Mouse (Mus musculus): ENCODE data around the gene Sirpa. TPM values are rescaled to one million over a fixed set of nuclear protein-coding genes. Genes with fewer than 3 reads are reported as not detected.

Sirpa gene
- total RNA-seq (2018; cell fraction: chromatin; rRNA removed), result 1,000 to 10,000 TPM in 25 of 26 experiments, 100 to 1,000 TPM in 1; 486 to 5,251 (median 2,764) TPM
- total RNA-seq (2018; cell fraction: cytosol; rRNA removed), result 1,000 to 10,000 TPM; 1,654 to 2,625 (median 2,091) TPM
- total RNA-seq (2018; cell fraction: nucleus; rRNA removed), result 1,000 to 10,000 TPM in 25 of 26 experiments, 100 to 1,000 TPM in 1; 968 to 4,930 (median 3,847) TPM
- polyA plus RNA-seq (2018), result 1,368 to 2,259 TPM (median 1,677 TPM) in 3 replicates

DNA sequence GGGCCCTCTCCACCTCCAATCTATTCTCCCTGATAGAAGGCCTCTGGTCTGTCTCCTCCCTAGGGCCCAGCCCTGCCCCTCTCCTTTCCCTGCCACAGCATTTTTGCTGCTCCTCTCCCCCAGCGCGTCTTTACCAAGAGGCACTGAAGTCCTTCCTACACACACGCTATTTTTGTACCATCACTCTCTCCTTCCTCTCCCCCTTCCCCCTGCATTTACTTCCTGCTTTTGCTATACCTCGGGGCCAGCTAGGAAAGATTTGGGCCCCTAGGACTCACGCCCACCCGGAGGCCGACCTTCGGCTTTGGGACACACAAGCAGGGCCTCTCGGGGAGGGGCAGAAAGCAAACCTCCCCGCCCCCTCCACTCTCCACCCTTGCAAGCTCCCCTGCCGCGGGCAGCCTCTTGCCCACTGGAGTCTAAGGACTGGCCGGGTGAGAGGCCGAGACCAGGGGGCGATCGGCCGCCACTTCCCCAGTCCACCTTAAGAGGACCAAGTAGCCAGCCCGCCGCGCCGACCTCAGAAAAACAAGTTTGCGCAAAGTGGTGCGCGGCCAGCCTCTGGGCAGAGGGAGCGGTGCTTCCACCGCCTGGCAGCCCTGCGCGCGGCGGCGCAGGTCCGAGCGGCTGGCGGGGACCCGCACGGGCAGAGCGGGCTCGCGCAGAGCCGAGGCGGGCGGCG is at the start of gene Sirpa:
Gene Sirpa (plus strand): TSS at position 377 of the 682 bp plus-strand sequence.
- Histone ChIP-seq H3K79me2 (ENCODE audit: inconsistent target) (peaks cover 55% of the 10 kb centered on the region), H3K4me3 (ENCODE audit: inconsistent target) (peak within 1 kb of the TSS; percentile 78), H3K27ac (peak within 1 kb of the TSS; percentile 100), H3K36me3 (ENCODE audit: inconsistent target) (peaks cover 10% of the 10 kb centered on the region; the same call in 1 of the 2 replicates)
- WGBS (ENCODE audit: missing documents), result 2% methylated on average over 30 of the region's 43 CpGs

DNA sequence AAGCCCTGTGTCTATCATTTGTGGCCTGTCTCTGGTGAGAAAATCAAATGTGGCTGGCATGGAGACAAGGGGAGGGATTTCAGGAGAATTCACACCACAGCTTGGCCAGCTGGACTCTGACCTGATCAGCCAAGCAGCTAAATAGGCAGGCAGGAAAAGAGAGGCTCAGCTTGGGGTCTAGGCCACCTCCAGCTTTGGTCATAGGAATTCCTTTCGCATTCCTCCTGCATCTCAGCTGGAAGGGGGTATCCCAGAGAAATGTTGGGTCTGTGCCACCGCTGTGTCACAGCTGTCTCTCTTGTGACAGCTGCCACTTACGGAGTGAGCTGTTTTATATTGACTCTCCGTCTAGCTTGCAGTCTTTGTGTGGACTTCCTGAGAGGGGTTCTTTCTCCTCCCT is 48.2 kb upstream of the Sirpa start:
- Histone ChIP-seq H3K4me3 (ENCODE audit: inconsistent target) (no peak overlapping the region), H3K36me3 (ENCODE audit: inconsistent target) (no peaks in the 10 kb centered on the region), H3K79me2 (ENCODE audit: inconsistent target) (peaks cover 5% of the 10 kb centered on the region; the same call in 1 of the 2 replicates), H3K27ac (peak overlapping the region; percentile 97)
- WGBS (ENCODE audit: missing documents), result 100% methylated on average over 4 of the region's 4 CpGs

DNA sequence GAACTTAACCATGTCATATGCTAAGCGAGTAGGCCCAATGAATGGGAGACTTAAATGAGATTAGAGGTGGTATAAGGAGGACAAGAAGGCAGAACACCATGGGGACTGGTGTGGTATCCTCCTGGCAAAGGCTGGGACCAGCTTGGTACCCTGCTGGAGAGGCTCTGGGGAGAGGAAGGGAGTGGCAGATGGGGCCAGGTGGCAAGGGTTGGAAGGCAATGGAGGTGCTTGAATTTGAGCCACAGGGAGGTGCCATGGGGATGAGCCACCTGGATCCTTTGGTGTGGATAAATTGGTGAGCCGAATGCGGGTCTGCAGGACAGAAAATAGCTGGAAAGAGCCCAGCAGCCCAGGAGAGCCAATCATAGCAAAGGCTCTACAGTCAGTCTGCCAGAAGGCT is 47.7 kb upstream of the Sirpa start:
- H3K27ac ChIP-seq, result peak overlapping the region; percentile 97

DNA sequence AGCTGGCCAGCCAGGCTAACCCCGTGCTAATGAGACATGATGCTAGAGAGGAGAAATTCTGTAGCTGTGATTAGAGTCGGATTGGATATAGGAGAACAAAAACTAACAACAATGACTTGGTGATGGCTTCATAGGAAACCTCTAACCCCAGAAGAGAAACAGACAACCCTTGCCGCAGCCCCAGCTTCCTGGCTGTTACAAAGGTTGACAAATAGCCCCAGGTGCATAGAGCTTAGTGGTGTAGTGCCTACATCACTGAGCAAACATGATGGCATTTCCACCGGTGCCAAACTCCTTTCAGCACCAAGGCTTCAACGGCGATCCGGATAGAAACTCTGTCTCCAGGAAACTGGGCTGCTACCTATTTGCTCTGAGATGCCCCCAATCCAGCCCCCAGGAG is 47.0 kb upstream of the Sirpa start:
- H3K36me3 ChIP-seq (ENCODE audit: inconsistent target), result no peaks in the 10 kb centered on the region

More for the DNA sequence above, 47.7 kb upstream of the Sirpa start:
- Histone ChIP-seq H3K4me3 (ENCODE audit: inconsistent target) (no peak overlapping the region), H3K36me3 (ENCODE audit: inconsistent target) (no peaks in the 10 kb centered on the region), H3K79me2 (ENCODE audit: inconsistent target) (peaks cover 5% of the 10 kb centered on the region; the same call in 1 of the 2 replicates)
- 97% methylated on average over 3 of the region's 3 CpGs for WGBS (ENCODE audit: missing documents)

DNA sequence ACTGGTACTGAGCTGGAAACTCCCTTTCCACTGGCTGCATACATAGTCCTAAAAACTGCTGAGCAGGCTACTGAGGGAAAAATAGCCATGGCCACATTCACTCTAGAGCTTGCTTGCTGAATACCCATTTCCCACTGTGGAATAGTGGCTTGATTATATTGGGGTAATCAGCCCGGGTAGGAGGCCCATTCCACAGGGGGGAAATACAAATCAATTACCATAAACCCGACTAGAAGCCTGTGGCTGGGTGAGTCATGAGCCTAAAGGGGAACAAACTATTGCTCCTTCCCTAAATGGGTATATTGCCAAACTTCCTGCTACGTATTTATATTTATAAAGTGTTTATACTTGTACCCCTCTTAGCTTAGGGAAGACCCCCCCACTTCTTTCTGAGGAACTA is 45.9 kb upstream of the Sirpa start:
- Histone ChIP-seq H3K79me2 (ENCODE audit: inconsistent target) (peaks cover 5% of the 10 kb centered on the region; the same call in 1 of the 2 replicates), H3K4me3 (ENCODE audit: inconsistent target) (no peak overlapping the region), H3K27ac (peak overlapping the region; percentile 97), H3K36me3 (ENCODE audit: inconsistent target) (no peaks in the 10 kb centered on the region)
- 0% methylated on average over 2 of the region's 3 CpGs for WGBS (ENCODE audit: missing documents)

More for the DNA sequence above, 47.0 kb upstream of the Sirpa start:
- Histone ChIP-seq H3K4me3 (ENCODE audit: inconsistent target) (no peak overlapping the region), H3K79me2 (ENCODE audit: inconsistent target) (peaks cover 5% of the 10 kb centered on the region; the same call in 1 of the 2 replicates), H3K27ac (peak overlapping the region; percentile 97)
- 44% methylated on average over 7 of the region's 7 CpGs for WGBS (ENCODE audit: missing documents)

DNA sequence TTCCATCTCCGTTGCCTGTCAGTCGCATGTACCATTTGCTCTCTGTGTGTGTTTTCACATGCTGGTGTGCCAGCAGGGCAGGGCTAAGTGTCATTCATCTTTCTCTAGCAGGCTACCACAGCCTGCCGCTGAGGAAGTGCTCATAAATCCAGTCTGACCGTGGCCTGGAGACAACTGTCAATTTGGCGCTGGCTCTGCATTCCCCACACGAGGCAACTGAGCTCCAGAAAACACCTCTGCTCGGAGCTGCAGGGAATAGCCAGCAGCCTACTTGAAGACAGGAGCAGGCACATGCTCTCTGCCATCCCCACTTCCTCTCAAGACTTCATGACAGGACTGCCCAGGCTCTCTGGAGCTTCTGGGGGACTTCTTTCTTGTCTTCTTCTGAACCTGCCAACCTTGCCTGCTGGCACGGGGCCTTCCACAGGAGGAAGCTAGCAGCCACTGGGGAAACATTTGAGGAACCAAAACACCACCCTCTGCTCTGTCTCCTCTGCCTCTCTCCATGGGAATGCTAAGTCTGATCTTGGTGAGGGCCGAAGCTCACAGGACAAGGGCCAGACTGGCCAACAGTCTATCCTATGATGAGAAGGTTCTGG is 43.0 kb upstream of the Sirpa start:
- 8% methylated on average over 9 of the region's 9 CpGs for WGBS (ENCODE audit: missing documents)
- H3K79me2 ChIP-seq (ENCODE audit: inconsistent target), result peaks cover 5% of the 10 kb centered on the region; the same call in 1 of the 2 replicates
- peak overlapping the region; percentile 97 for H3K27ac ChIP-seq

DNA sequence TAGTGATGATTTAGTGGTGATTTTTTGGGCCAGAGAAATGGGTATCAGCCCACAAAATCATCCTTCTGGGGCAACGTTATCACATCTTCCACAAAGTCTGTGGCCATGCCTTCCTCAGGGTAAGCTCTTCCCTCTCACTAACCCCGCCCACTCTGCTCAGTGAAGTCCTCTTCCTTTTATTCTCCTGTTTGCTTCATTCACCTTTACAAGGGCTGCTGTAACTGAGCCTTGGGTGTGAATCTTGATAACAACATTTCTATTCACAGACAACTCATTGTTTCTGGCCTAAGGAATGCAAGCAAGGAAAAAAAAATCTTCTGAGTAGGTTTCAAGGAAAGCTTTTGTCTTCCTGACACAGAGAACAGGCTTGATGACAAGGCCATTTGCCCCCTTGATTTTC is 41.9 kb upstream of the Sirpa start:
- Histone ChIP-seq H3K4me3 (ENCODE audit: inconsistent target) (no peak overlapping the region), H3K27ac (peak overlapping the region; percentile 97; the same call in 1 of the 2 replicates), H3K79me2 (ENCODE audit: inconsistent target) (peaks cover 5% of the 10 kb centered on the region; the same call in 1 of the 2 replicates), H3K36me3 (ENCODE audit: inconsistent target) (no peaks in the 10 kb centered on the region)
- WGBS (ENCODE audit: missing documents), result 17% methylated on average over 1 of the region's 2 CpGs

More for the DNA sequence above, 43.0 kb upstream of the Sirpa start:
- no peaks in the 10 kb centered on the region for H3K36me3 ChIP-seq (ENCODE audit: inconsistent target)
- H3K4me3 ChIP-seq (ENCODE audit: inconsistent target), result no peak overlapping the region

DNA sequence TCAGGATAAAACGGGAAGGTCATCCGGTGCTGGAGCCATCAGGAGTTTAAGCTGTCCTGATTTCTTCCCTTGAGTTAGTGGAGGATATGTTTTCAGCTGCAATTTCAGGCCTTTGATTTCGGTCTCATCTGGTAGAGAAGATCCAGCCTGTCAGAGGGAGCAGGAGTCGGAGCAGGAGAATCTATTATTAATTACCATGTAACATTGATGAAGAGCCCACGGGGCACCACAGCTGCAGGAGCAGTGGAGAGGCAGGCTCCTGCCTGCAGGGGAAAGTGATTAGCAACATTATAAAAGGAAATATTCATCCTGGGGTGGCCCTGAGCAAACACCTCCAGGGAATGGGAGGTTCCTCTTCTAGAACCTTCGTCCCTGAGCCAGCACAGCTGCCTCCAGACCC is 36.6 kb upstream of the Sirpa start:
- H3K36me3 ChIP-seq (ENCODE audit: inconsistent target), result no peaks in the 10 kb centered on the region
- no peaks in the 10 kb centered on the region for H3K79me2 ChIP-seq (ENCODE audit: inconsistent target)
- H3K27ac ChIP-seq, result no peak overlapping the region
- H3K4me3 ChIP-seq (ENCODE audit: inconsistent target), result no peak overlapping the region
- WGBS (ENCODE audit: missing documents), result 81% methylated on average over 6 of the region's 6 CpGs

DNA sequence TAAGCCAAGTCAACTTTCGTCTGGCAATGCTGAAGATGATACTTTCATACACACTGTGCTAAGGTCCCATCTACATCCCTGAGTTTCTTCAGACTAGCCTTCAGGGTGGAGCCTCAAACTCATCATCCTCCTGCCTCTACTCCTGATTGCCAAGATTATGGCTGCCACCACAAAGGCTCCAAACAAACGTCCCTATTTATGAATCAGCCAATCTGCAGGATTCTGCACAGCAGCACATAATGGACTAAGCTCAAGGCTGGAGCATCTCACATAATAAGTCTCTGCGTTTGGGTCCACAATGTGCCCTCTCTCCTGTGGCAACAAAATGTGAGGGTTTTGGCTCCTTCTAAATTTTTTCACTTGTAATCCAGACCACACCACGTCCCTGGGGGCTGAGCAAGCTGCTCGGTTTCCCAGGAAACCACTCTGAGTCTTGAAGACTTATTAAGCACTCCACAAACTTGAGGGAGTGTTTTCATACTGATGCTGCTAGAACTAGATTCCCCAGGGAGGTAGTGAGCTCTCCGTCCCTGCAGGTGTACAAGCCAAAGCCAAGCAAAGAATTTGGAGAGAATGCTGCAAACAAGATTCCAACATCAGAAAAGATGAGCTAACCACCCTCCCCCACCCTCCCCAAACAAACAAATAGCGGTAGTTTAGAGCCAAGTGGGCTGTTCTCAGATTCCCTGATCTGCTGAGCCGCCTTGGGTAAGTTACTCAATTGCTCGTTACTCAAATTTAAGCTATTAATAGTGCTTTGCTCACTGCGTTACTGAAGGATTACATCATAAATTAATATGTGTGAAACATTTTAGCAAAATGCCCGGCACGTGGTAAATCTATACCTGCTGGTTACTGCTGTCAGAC is 34.4 kb upstream of the Sirpa start:
- H3K27ac ChIP-seq, result peak overlapping the region; percentile 54
- H3K4me3 ChIP-seq (ENCODE audit: inconsistent target), result no peak overlapping the region
- H3K79me2 ChIP-seq (ENCODE audit: inconsistent target), result no peaks in the 10 kb centered on the region
- no peaks in the 10 kb centered on the region for H3K36me3 ChIP-seq (ENCODE audit: inconsistent target)
- 47% methylated on average over 12 of the region's 12 CpGs for WGBS (ENCODE audit: missing documents)

DNA sequence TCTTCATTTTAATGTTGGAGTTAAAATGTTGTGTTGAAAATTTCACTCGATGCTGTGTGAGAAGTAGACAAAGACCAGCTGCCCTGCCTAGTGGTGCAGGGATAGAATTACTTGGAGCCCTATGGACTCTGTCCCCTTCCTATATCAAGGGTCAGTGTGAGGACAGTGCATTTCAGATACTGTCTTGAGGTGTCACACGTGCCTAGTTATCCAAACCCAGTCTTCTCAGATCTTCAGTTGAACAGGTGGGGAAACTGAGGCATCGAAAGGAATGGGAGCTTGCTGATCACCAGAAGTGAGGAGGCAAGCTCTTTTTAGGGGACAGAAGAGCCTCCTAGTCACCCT is 33.8 kb upstream of the Sirpa start:
- no peaks in the 10 kb centered on the region for H3K79me2 ChIP-seq (ENCODE audit: inconsistent target)
- H3K4me3 ChIP-seq (ENCODE audit: inconsistent target), result no peak overlapping the region
- no peaks in the 10 kb centered on the region for H3K36me3 ChIP-seq (ENCODE audit: inconsistent target)
- peak overlapping the region; percentile 54 for H3K27ac ChIP-seq
- 68% methylated on average over 3 of the region's 3 CpGs for WGBS (ENCODE audit: missing documents)

DNA sequence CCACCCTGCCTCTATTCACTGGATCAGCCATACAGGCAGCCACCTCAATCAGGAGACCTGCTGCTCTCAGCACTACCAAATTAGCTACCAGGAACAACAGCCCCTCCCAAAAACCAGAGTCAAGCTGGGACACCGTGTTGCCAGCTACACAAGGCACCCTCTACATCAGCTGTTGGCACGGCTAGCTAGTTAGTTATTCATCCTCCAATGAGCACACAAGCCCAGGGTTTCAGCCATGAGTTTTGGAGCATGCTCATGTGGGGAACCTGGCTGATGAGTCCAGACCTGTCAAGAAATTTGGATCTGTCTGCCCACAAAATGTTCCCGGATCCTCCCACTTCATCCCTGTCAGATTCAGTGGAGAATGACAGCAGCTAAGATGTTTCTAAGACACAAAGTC is 30.8 kb upstream of the Sirpa start:
- Histone ChIP-seq H3K27ac (no peak overlapping the region), H3K4me3 (ENCODE audit: inconsistent target) (no peak overlapping the region), H3K36me3 (ENCODE audit: inconsistent target) (no peaks in the 10 kb centered on the region), H3K79me2 (ENCODE audit: inconsistent target) (no peaks in the 10 kb centered on the region)
- whole genome bisulfite sequencing (ENCODE audit: missing documents), result 97% methylated on average over 2 of the region's 3 CpGs

DNA sequence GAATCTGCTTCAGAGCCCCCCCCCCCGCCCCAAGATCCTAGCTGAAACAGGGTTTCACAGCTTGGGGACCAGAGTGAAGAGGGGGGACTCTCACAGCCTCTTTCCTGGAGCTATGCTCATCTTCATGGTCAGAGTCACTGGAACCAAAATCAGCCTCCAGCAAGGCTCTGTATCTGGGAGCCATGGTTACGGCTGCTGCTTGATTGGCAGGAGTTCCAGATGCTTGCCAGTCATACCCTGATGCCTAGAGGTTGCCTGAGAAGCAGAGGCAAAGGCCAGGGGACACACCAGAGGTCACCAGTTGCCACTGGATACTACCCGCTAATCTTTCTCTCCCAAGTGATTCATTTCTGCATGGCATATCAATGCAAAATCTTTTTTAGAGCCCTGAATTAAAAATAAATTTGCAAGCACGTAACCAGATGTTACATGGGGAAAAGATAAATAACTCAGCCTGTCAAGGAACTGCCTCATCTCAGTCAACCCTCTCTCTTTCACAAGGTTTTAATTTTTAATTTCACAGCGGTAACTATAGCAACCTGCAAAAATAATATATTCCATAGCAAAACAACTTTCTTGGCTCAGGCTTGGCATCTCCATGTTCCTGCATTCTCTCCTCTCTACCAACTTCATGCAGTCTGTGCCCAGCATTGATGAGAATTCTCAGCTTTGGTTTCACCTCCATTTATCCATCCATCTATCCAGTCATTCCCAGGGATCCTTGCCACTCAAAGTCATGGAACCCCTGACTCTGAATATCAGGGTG is 28.5 kb upstream of the Sirpa start:
- H3K4me3 ChIP-seq (ENCODE audit: inconsistent target), result no peak overlapping the region
- no peaks in the 10 kb centered on the region for H3K36me3 ChIP-seq (ENCODE audit: inconsistent target)
- H3K79me2 ChIP-seq (ENCODE audit: inconsistent target), result no peaks in the 10 kb centered on the region
- WGBS (ENCODE audit: missing documents), result 92% methylated on average over 5 of the region's 5 CpGs
- H3K27ac ChIP-seq, result no peak overlapping the region

DNA sequence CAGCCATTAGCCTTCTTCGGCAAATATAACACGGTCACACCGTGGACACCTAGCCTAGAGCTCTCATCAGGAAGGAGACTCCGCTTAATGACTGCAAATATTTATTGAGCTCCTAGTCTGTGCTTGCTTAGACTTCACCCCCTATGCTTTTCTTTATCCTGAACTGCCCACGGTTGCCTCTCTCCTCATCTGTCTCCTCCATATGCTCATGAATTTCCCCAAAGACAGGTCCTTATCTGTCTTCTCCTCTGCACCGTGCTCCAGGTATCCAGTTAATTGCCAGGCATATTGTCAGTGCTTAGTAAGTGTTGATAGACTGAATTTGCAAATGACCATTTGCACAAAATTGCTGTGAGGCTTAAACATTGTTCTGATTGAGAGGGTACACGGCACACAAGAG is 23.5 kb upstream of the Sirpa start:
- Histone ChIP-seq H3K36me3 (ENCODE audit: inconsistent target) (no peaks in the 10 kb centered on the region), H3K27ac (no peak overlapping the region), H3K79me2 (ENCODE audit: inconsistent target) (no peaks in the 10 kb centered on the region), H3K4me3 (ENCODE audit: inconsistent target) (no peak overlapping the region)
- WGBS (ENCODE audit: missing documents), result 96% methylated on average over 7 of the region's 7 CpGs

DNA sequence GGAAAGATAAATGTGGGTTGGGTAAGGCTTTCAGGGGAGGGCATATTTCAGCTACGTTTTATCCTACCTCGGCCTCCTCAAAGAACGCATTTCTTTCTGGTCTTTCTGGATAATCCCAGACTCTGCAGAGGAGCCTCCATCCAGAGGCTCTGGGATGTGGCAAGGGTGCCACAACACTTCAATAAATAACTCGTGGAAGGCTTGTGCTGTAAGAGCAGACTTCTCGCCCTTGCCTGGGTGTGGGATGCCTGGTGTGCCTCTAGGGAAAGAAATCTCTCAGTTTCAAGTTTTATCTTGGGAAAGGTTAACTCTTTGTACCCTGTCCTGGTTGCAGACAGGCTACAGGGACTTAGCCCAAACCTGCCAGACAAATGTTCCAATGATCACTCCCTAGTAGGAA is 23.1 kb upstream of the Sirpa start:
- H3K36me3 ChIP-seq (ENCODE audit: inconsistent target), result no peaks in the 10 kb centered on the region
- no peak overlapping the region for H3K4me3 ChIP-seq (ENCODE audit: inconsistent target)
- H3K79me2 ChIP-seq (ENCODE audit: inconsistent target), result no peaks in the 10 kb centered on the region
- WGBS (ENCODE audit: missing documents), result 94% methylated on average over 5 of the region's 5 CpGs
- H3K27ac ChIP-seq, result no peak overlapping the region
